Mouse (Mus musculus) embryonic fibroblast, embryonic 13.5 days (primary cell): Measurements from ENCODE around the gene Nudt22.

Source experiments
- CTCF ChIP-seq: IDR thresholded peaks from 2 replicates; pipeline ENCODE4 v1.5.1; 2011; ENCODE audit warnings: mild to moderate bottlenecking, control low read depth, low read length, moderate library complexity, borderline replicate concordance; ENCODE audit not compliant: insufficient read depth
- POLR2A ChIP-seq: IDR thresholded peaks from 2 replicates; pipeline ENCODE4 v1.6.1; 2011; ENCODE audit warnings: low read depth, mild to moderate bottlenecking, control low read depth, low read length, moderate library complexity

- TF ChIP-seq CTCF (no peak), POLR2A (no peak)
These were observed 25.3 kb downstream of the Nudt22 start for GRCm38 (mm10) chr19:6970460-6971085.
